Mouse (Mus musculus): ENCODE measurements around the gene Scgb3a1. TPM values are rescaled to one million over a fixed set of nuclear protein-coding genes. Genes with fewer than 3 reads are reported as not detected.
A peak's percentile ranks its signal among the peaks of the same experiment; 100 is the strongest.

The Scgb3a1 gene
- polyA plus RNA-seq, 1 experiment from 2014 or later, result not detected

DNA sequence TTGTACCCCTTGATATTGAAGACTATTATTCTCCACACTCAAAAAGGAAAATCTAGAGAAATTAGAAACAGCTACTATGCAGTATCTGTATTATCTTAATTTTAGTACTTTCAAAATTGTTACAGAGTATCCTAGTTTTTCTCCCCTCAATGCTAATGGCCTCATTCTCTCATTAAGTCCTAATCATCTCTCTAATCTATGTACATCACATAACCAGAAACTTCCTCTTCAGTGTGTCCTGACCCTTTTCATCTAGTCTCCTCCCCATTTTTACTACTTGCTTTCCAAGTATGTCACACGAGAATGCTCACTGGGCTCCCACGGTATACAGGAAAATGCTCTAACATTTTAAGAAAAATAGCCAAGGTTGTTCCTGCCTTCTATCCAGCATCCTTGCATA, 44.4 kb downstream of the Scgb3a1 start:
- Histone ChIP-seq H3K4me3 (replicated peaks; ENCODE audit: low read length) (no peak overlapping the region), H3K9me3 (ENCODE audit: control insufficient read depth, low read length) (no peaks in the 10 kb centered on the region), H3K27me3 (replicated peaks; ENCODE audit: control insufficient read depth, insufficient read depth, low read length) (no peaks in the 10 kb centered on the region), H3K36me3 (ENCODE audit: control insufficient read depth, insufficient read depth) (peaks cover 2% of the 10 kb centered on the region), H3K4me2 (ENCODE audit: low read length) (no peak overlapping the region), H3K27ac (ENCODE audit: low read length) (no peak overlapping the region), H3K4me1 (replicated peaks; ENCODE audit: control insufficient read depth, insufficient read depth, low read length) (peaks cover 24% of the 10 kb centered on the region), H3K9ac (replicated peaks; ENCODE audit: low read depth, low read length) (no peak overlapping the region)
- 82% methylated on average over 2 of the region's 2 CpGs for WGBS
- no peak for ATAC-seq

DNA sequence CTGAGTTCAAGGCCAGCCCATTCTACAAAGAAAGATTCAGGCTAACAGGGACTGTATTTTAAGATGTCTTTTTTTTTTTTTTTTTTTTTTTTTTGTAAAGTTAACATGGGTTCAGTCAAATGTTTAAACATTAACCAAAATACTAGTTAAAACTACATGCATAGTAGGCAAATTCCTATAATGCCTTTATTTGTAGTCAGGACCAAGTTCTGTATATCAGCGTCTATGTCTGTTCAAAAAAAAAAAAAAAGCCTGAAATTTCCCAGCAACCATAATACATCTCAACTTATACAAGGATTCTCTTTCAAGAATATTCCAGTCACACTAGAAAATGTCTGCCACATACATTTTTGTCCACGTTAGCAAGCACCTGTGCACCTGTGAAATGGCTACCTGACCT, 47.3 kb downstream of the Scgb3a1 start:
- Histone ChIP-seq H3K27me3 (replicated peaks; ENCODE audit: control insufficient read depth, insufficient read depth, low read length) (no peaks in the 10 kb centered on the region), H3K4me1 (replicated peaks; ENCODE audit: control insufficient read depth, insufficient read depth, low read length) (peaks cover 33% of the 10 kb centered on the region), H3K27ac (ENCODE audit: low read length) (no peak overlapping the region), H3K4me3 (replicated peaks; ENCODE audit: low read length) (peak overlapping the region; percentile 95), H3K9ac (replicated peaks; ENCODE audit: low read depth, low read length) (peak overlapping the region; percentile 99; the same call in 1 of the 2 replicates), H3K4me2 (ENCODE audit: low read length) (peak overlapping the region; percentile 73), H3K36me3 (ENCODE audit: control insufficient read depth, insufficient read depth) (no peaks in the 10 kb centered on the region), H3K9me3 (ENCODE audit: control insufficient read depth, low read length) (no peaks in the 10 kb centered on the region)
- no peak for ATAC-seq
- WGBS, result 61% methylated on average over 2 of the region's 2 CpGs

DNA sequence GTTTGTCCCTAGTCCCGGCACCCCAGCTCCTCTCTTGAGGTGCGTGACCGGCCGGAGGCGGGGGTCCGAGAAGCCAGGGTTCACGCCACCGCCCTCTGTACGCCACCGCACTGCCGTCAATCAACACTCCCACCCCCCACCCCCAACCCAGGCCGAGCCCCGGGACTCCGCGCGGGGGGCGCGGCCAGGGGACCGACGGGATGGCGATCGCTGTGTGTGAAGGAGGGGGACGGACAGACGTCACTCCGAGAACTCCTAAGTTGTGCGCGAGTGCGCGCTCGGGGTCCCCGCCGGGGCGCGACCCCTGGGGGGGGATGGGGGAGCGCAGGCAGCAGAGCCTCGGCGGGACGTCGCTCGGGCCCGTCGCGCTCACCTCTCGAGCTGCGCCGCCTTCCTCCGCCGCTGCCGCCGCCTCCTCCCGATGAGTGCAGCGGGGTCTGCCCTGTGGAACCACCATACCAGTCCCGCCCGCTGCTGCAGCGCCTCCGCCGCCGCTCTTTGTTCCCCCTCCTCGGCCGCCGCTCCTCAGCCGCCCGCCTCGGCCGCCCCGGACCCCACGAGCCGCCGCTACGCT, 48.7 kb downstream of the Scgb3a1 start:
- Histone ChIP-seq H3K36me3 (ENCODE audit: control insufficient read depth, insufficient read depth) (no peaks in the 10 kb centered on the region), H3K4me2 (ENCODE audit: low read length) (peak overlapping the region; percentile 73), H3K27ac (ENCODE audit: low read length) (peak overlapping the region; percentile 96), H3K9ac (replicated peaks; ENCODE audit: low read depth, low read length) (peak overlapping the region; percentile 99), H3K4me1 (replicated peaks; ENCODE audit: control insufficient read depth, insufficient read depth, low read length) (peaks cover 33% of the 10 kb centered on the region), H3K27me3 (replicated peaks; ENCODE audit: control insufficient read depth, insufficient read depth, low read length) (no peaks in the 10 kb centered on the region), H3K9me3 (ENCODE audit: control insufficient read depth, low read length) (no peaks in the 10 kb centered on the region), H3K4me3 (replicated peaks; ENCODE audit: low read length) (peak overlapping the region; percentile 95)
- WGBS, result under 1% methylated on average over 58 of the region's 70 CpGs
- peak; percentile 69 for ATAC-seq

DNA sequence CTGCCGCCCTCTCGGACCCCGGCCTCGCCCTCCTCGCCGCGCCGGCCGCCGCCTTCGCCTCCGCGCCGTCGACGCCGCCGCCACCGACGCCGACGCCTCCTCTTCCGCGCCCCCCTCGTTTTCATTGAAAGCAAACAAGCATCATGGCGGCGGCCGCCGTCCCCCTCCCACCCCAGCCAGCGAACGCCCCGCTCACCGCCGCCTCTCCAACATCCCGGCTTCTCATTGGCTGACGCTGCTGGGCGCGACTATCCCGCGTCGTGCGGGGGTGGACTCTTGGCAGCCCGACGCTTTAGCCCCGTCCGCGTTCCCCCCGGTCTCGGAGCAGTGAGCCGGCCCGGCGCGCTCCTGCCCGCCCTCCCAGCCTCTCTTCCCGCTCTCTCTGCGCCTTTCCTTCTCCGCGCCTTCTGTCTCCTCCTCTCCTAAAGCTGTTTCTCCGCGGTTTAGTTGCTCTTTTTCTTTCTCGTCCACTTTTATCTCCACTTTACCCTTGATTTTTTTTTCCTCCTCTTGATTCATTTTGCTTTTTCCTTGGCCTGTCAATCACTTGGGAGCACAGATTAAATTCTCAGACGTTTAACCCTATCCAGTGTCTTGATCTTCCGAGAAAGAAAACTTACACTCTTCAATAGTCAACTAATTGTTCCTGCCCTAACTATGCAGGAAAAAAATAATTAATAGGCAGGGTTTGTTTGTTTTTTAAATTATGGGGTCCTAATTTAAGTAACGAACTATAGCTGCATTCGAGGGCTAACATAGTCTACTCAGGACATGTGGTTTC, 49.3 kb downstream of the Scgb3a1 start, which contains the start of gene Cnot6:
Cnot6 (minus strand) TSS at position 169 of the 781 bp plus-strand sequence.
- H3K4me3 ChIP-seq (replicated peaks; ENCODE audit: low read length), result peak within 1 kb of the TSS; percentile 95
- H3K27ac ChIP-seq (ENCODE audit: low read length), result peak within 1 kb of the TSS; percentile 96
- under 1% methylated on average over 63 of the region's 65 CpGs for WGBS
- H3K4me2 ChIP-seq (ENCODE audit: low read length), result peak within 1 kb of the TSS; percentile 80
- H3K4me1 ChIP-seq (replicated peaks; ENCODE audit: control insufficient read depth, insufficient read depth, low read length), result peaks cover 33% of the 10 kb centered on the region
- peak within 1 kb of the TSS; percentile 99 for H3K9ac ChIP-seq (replicated peaks; ENCODE audit: low read depth, low read length)
- no peaks in the 10 kb centered on the region for H3K36me3 ChIP-seq (ENCODE audit: control insufficient read depth, insufficient read depth)
- peak; percentile 97 for ATAC-seq
- H3K9me3 ChIP-seq (ENCODE audit: control insufficient read depth, low read length), result no peaks in the 10 kb centered on the region
- H3K27me3 ChIP-seq (replicated peaks; ENCODE audit: control insufficient read depth, insufficient read depth, low read length), result no peaks in the 10 kb centered on the region

DNA sequence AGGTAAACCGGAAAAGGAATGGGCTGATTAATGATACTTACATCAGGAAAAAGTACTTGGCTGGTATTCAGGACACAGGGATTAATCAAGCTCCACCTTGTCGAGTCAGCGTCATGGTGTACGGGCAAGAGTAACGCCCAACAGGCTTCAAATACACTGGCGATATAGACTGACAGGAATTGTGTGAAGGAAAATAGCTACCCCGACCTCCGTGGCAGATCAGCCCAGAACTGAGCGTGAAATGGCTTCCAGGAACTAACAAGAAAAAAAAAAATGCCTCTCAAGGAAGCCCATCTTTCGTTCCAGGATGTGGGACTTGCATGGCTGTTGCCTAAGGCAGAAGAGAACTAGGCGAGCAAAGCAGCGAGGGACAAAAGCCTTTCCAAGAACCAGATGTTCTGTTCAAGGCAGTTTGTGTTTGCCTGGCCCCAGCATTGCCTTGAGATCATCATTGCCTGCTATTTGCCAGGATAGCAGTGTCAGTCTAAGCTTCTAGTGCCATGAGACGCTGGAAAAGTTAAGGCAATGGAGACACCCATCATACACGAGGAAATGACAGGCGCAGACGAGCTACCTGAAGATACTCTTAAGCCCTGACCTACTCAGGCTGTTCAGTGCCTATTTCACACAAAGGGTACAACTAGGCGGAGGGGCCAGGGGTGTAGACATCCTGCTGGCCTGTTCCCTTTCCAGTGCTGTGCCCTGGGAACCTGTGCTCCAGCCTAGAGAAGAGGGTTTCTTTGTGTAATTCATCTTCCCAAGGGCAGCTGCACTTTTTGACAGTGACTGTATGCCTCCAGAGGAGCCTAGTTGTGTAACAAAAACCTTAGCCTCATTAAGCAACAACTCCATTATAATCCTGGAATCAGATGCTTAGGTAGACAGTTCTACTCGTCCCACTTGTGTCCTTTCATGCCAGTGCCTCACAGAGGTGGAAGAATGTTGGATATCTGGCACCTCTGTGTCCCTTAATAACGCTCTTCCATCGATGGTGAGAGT, 50.2 kb downstream of the Scgb3a1 start:
- Histone ChIP-seq H3K27ac (ENCODE audit: low read length) (peak overlapping the region; percentile 77), H3K9ac (replicated peaks; ENCODE audit: low read depth, low read length) (peak overlapping the region; percentile 36), H3K9me3 (ENCODE audit: control insufficient read depth, low read length) (no peaks in the 10 kb centered on the region), H3K4me3 (replicated peaks; ENCODE audit: low read length) (peak overlapping the region; percentile 95), H3K27me3 (replicated peaks; ENCODE audit: control insufficient read depth, insufficient read depth, low read length) (no peaks in the 10 kb centered on the region), H3K4me1 (replicated peaks; ENCODE audit: control insufficient read depth, insufficient read depth, low read length) (peaks cover 32% of the 10 kb centered on the region), H3K4me2 (ENCODE audit: low read length) (peak overlapping the region; percentile 80), H3K36me3 (ENCODE audit: control insufficient read depth, insufficient read depth) (no peaks in the 10 kb centered on the region)
- WGBS, result 28% methylated on average over 20 of the region's 20 CpGs
- ATAC-seq, result peak; percentile 4

Other genes with a start within 250 kb of the Scgb3a1 start
- gene Olfr1389, start 240.5 kb upstream of the Scgb3a1 start, polyA plus RNA-seq (2015; fragmentation: Nextera tagmentation; extraction: Ambion mirVana), result not detected in 2 replicates
- not detected in 2 replicates for gene Olfr1388, start 227.0 kb upstream of the Scgb3a1 start, polyA plus RNA-seq (2015; fragmentation: Nextera tagmentation; extraction: Ambion mirVana)
- gene Olfr1387, start 208.3 kb upstream of the Scgb3a1 start, polyA plus RNA-seq (2015; fragmentation: Nextera tagmentation; extraction: Ambion mirVana), result not detected in 2 replicates
- not detected in 2 replicates for gene Olfr1386, start 198.6 kb upstream of the Scgb3a1 start, polyA plus RNA-seq (2015; fragmentation: Nextera tagmentation; extraction: Ambion mirVana)
- not detected in 2 replicates for gene Olfr1385, start 174.5 kb upstream of the Scgb3a1 start, polyA plus RNA-seq (2015; fragmentation: Nextera tagmentation; extraction: Ambion mirVana)
- gene Olfr1384, start 156.9 kb upstream of the Scgb3a1 start, polyA plus RNA-seq (2015; fragmentation: Nextera tagmentation; extraction: Ambion mirVana), result not detected in 2 replicates
- not detected in 2 replicates for gene Olfr1383, start 144.0 kb upstream of the Scgb3a1 start, polyA plus RNA-seq (2015; fragmentation: Nextera tagmentation; extraction: Ambion mirVana)
- not detected in 2 replicates for gene Olfr1382, start 135.4 kb upstream of the Scgb3a1 start, polyA plus RNA-seq (2015; fragmentation: Nextera tagmentation; extraction: Ambion mirVana)
- not detected in 2 replicates for gene Olfr1381, start 120.2 kb upstream of the Scgb3a1 start, polyA plus RNA-seq (2015; fragmentation: Nextera tagmentation; extraction: Ambion mirVana)
- gene Olfr1380, start 106.7 kb upstream of the Scgb3a1 start, polyA plus RNA-seq (2015; fragmentation: Nextera tagmentation; extraction: Ambion mirVana), result not detected in 2 replicates
- gene Flt4, start 54.3 kb upstream of the Scgb3a1 start, polyA plus RNA-seq (2015; fragmentation: Nextera tagmentation; extraction: Ambion mirVana), result 1.4 and 1.7 TPM in 2 replicates
- 55.1 and 68.1 TPM in 2 replicates for gene Cnot6, start 49.1 kb downstream of the Scgb3a1 start, polyA plus RNA-seq (2015; fragmentation: Nextera tagmentation; extraction: Ambion mirVana)
- 13.3 and 16.6 TPM in 2 replicates for gene Gfpt2, start 130.6 kb downstream of the Scgb3a1 start, polyA plus RNA-seq (2015; fragmentation: Nextera tagmentation; extraction: Ambion mirVana)
- 45.7 and 48.5 TPM in 2 replicates for gene Mapk9, start 183.1 kb downstream of the Scgb3a1 start, polyA plus RNA-seq (2015; fragmentation: Nextera tagmentation; extraction: Ambion mirVana)
- 11.4 and 17.1 TPM in 2 replicates for gene Rasgef1c, start 238.2 kb downstream of the Scgb3a1 start, polyA plus RNA-seq (2015; fragmentation: Nextera tagmentation; extraction: Ambion mirVana)

Data from forebrain, embryonic 16.5 days (tissue).